Mouse (Mus musculus) forebrain, postnatal 0 days (tissue): Measurements from ENCODE around the gene Adipoq. TPM values are rescaled to one million over a fixed set of nuclear protein-coding genes. Genes with fewer than 3 reads are reported as not detected.

Experiments
- ATAC-seq: fragments of 200-750 bp; cut with Nextera tagmentation; 2 replicates; pipeline ENCODE4 v1.8.0; 2017; ENCODE audit warnings: mild to moderate bottlenecking, moderate library complexity
- DNase-seq: peaks from one replicate; pipeline ENCODE4 v3.0.0-alpha.2; 2015
- H3K27ac ChIP-seq: fragments of 300-500 bp; sonication (generic); 2 replicates; pipeline ENCODE4 v1.5.1; 2014; ENCODE audit warnings: low read depth, mild to moderate bottlenecking, antibody characterized with exemption, low read length, moderate library complexity, mixed read lengths
- H3K27me3 ChIP-seq: fragments of 300-500 bp; sonication (generic); 2 replicates; pipeline ENCODE4 v1.6.1; 2014; ENCODE audit warnings: mild to moderate bottlenecking, low read length, mixed read lengths; ENCODE audit not compliant: insufficient read depth
- H3K36me3 ChIP-seq: fragments of 300-500 bp; sonication (generic); 2 replicates; pipeline ENCODE4 v1.6.1; 2014; ENCODE audit warnings: mild to moderate bottlenecking, moderate library complexity; ENCODE audit not compliant: insufficient read depth
- H3K4me1 ChIP-seq: fragments of 300-500 bp; sonication (generic); 2 replicates; pipeline ENCODE4 v1.6.1; 2014; ENCODE audit warnings: antibody characterized with exemption; ENCODE audit not compliant: insufficient read depth
- H3K4me2 ChIP-seq: fragments of 300-500 bp; sonication (generic); 2 replicates; pipeline ENCODE4 v1.6.1; 2014; ENCODE audit warnings: low read depth, mild to moderate bottlenecking, moderate library complexity
- H3K4me3 ChIP-seq: fragments of 300-500 bp; sonication (generic); 2 replicates; pipeline ENCODE4 v1.5.1; 2014; ENCODE audit warnings: low read depth, low read length, mixed read lengths
- H3K9ac ChIP-seq: fragments of 300-500 bp; sonication (generic); 2 replicates; pipeline ENCODE4 v1.6.1; 2014; ENCODE audit warnings: mild to moderate bottlenecking
- H3K9me3 ChIP-seq: fragments of 300-500 bp; sonication (generic); 2 replicates; pipeline ENCODE4 v1.6.1; 2016; ENCODE audit warnings: low read length
- CTCF ChIP-seq: sonication (generic); IDR thresholded peaks from 2 replicates; pipeline ENCODE4 v1.5.1; 2016; ENCODE audit warnings: antibody characterized with exemption, control low read depth, low read depth
- whole genome bisulfite sequencing: fragments of 180-500 bp; shearing (Covaris S2); extraction: QIAGEN DNeasy Blood & Tissue Kit; methylation state at CpG from one replicate; pipeline ENCODE4 v1.1.7; 2014; 5-methylcytosine and 5-hydroxymethylcytosine counted together
- polyA plus RNA-seq: library from polyadenylated mRNA; unstranded; fragments of >200 nt; fragmentation: Nextera tagmentation; extraction: Ambion mirVana; gene quantifications from 2 replicates; pipeline ENCODE4 v1.2.1, GENCODE M21; 2015
- total RNA-seq: library from RNA; depleted of rRNA; stranded (reverse); fragments of >200 nt; gene quantifications from 2 replicates; pipeline ENCODE4 v1.2.3, GENCODE M21; 2014

Gene Adipoq
- total and polyA plus RNA-seq, 2 experiments from 2014 or later: 0.52 TPM; not detected in 1

DNA sequence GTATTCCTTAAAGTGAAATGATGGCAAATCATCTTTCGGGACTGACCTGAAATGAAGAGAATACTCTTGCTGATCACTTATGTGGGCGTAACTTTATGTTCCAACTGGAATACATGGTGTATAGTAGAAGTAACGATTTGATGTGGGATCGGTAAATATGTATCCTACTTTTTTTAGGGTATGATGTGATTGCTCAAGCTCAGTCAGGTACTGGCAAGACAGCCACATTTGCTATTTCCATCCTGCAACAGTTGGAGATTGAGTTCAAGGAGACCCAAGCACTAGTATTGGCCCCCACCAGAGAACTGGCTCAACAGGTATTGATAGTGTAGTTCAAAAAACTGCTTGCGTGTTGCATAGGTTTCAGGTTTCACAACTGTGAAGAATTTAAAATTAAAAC lies 37.4 kb upstream of the Adipoq start:
- ATAC-seq: no peak

DNA sequence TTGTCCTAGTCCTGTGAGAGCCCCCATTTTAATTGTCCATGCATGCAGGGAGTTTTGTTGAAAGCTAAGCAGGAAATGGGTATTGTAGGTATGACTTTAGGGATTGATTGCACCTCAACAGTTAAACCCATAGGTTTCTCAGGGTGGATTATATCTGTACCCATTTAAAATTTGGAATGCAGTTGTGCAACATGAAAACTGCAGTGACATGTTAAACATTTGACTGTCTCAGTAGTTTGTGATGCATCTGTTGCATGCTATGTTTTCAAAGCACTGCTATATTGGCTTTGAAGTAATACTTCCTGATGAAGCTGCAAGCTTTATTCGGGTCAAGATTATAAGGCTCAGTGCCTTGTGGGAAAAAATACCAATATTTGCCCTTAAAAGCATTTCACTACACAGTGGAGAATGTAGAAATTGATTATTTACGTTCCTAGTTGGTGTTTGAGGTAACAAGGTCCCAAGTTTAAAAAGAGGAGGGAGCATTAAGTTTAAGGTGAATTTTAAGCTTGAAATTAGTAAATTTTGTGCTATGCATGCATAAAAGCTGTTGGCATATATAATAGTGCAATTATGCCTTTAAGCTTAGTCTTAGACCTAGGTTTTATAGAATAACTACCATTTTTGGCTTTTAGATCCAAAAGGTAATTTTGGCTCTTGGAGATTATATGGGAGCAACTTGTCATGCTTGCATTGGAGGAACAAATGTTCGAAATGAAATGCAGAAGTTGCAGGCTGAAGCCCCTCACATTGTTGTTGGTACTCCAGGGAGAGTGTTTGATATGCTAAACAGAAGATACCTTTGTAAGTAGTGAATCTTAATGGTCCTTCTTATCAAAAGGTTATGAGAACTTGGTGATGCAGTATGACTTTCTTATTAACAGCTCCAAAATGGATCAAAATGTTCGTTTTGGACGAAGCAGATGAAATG lies 36.7 kb upstream of the Adipoq start:
- H3K4me1 ChIP-seq: peaks cover 11% of the 10 kb centered on the region
- no peak overlapping the region for H3K27ac ChIP-seq
- DNase-seq: no peak
- 51% methylated on average over 5 of the region's 5 CpGs for WGBS
- peak overlapping the region; percentile 100 for H3K9ac ChIP-seq
- H3K4me3 ChIP-seq: peak overlapping the region; percentile 89
- H3K27me3 ChIP-seq: no peaks in the 10 kb centered on the region
- H3K36me3 ChIP-seq: peaks cover 48% of the 10 kb centered on the region
- peak overlapping the region; percentile 67 for H3K4me2 ChIP-seq
- no peaks in the 10 kb centered on the region for H3K9me3 ChIP-seq
- TF ChIP-seq CTCF: no peak
- ATAC-seq: no peak

More for the DNA sequence above, 37.4 kb upstream of the Adipoq start:
- H3K36me3 ChIP-seq: peaks cover 41% of the 10 kb centered on the region
- H3K4me2 ChIP-seq: peak overlapping the region; percentile 67
- no peak for DNase-seq
- peak overlapping the region; percentile 89 for H3K4me3 ChIP-seq
- peak overlapping the region; percentile 100 for H3K9ac ChIP-seq
- no peak for TF ChIP-seq CTCF
- no peak overlapping the region for H3K27ac ChIP-seq
- no peaks in the 10 kb centered on the region for H3K27me3 ChIP-seq
- WGBS: 8% methylated on average over 5 of the region's 5 CpGs
- H3K9me3 ChIP-seq: no peaks in the 10 kb centered on the region
- H3K4me1 ChIP-seq: peaks cover 11% of the 10 kb centered on the region

- no peaks in the 10 kb centered on the region for H3K27me3 ChIP-seq
- H3K4me3 ChIP-seq: no peak overlapping the region
- no peak overlapping the region for H3K4me2 ChIP-seq
- H3K36me3 ChIP-seq: peaks cover 55% of the 10 kb centered on the region
- ATAC-seq (no peak), DNase-seq (no peak)
- H3K4me1 ChIP-seq: peaks cover 11% of the 10 kb centered on the region
- no peak overlapping the region for H3K9ac ChIP-seq
- no peak overlapping the region for H3K27ac ChIP-seq
- no peak for TF ChIP-seq CTCF
- H3K9me3 ChIP-seq: no peaks in the 10 kb centered on the region
- 76% methylated on average over 12 of the region's 12 CpGs for WGBS
Measured at GRCm38 (mm10) chr16:23112348-23112747, 34.0 kb upstream of the Adipoq start.

- Histone ChIP-seq H3K9me3 (no peaks in the 10 kb centered on the region), H3K4me1 (peaks cover 11% of the 10 kb centered on the region), H3K36me3 (peaks cover 55% of the 10 kb centered on the region), H3K9ac (no peak overlapping the region), H3K4me3 (no peak overlapping the region), H3K4me2 (no peak overlapping the region), H3K27ac (no peak overlapping the region), H3K27me3 (no peaks in the 10 kb centered on the region)
- no peak for TF ChIP-seq CTCF
- ATAC-seq (no peak), DNase-seq (no peak)
- WGBS: 40% methylated on average over 9 of the region's 9 CpGs
Measured at GRCm38 (mm10) chr16:23112861-23113435, 33.4 kb upstream of the Adipoq start.

DNA sequence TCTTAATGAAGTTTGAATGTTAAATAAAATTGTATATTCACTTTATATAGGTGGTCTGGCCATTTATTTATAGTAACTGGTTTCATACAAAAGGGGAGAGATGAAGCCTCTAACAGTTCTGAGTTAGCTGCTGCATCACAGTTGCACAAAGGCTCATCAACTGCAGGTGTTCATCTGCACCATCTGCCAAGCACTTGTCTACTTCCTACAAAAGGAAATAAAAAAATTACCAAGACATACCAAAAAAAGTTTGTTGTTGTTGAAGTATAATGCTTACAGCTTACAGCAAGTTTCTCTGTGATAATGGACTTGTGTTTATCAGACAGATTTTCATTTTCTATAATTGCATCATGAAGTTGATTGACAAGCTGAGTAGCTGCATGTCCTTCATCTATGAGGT lies 32.4 kb upstream of the Adipoq start:
- ATAC-seq: no peak
- no peak overlapping the region for H3K9ac ChIP-seq
- no peak overlapping the region for H3K4me2 ChIP-seq
- H3K27ac ChIP-seq: no peak overlapping the region
- peaks cover 54% of the 10 kb centered on the region for H3K36me3 ChIP-seq
- no peak for DNase-seq
- no peak for TF ChIP-seq CTCF
- H3K27me3 ChIP-seq: no peaks in the 10 kb centered on the region
- H3K4me3 ChIP-seq: no peak overlapping the region
- H3K4me1 ChIP-seq: peaks cover 11% of the 10 kb centered on the region
- H3K9me3 ChIP-seq: no peaks in the 10 kb centered on the region

DNA sequence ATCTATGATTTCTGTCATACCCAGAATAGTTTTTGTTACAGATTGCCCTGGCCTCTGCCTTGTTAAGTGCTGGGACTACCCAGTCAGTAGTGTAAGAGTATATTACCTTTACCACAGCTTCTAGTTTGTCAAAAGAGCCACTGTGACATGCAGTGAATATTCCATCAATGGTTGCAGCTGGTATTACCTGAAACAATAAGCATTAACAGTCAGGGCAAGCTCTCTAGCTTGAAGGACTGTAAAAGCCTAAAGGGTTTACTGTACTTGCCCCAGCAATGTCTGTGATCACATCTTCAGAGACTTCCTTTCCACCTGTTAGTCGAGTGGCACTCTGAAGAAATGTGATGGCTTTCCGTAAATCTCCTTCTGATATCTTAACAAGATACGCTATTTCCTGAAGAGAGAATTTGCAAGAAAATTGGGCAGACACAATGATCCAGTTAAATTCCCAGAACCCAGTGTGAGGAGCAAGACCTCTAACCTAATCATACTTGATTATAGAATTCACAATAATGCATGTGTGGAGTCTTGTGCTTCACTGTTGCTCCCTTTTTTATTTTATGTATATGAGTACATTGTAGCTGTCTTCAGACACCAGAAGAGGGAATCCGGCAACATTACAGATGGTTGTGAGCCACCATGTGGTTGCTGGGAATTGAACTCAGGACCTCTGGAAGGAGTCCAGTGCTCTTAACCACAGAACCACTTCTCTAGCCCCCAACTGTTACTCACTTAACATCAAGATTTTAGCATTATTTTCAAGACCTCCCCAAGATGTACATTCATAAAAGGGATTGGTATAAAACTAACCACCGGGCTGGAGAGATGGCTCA lies 31.8 kb upstream of the Adipoq start:
- Histone ChIP-seq H3K4me1 (peaks cover 6% of the 10 kb centered on the region), H3K9me3 (no peaks in the 10 kb centered on the region), H3K4me2 (no peak overlapping the region), H3K4me3 (no peak overlapping the region), H3K27ac (no peak overlapping the region), H3K36me3 (peaks cover 51% of the 10 kb centered on the region), H3K9ac (no peak overlapping the region), H3K27me3 (no peaks in the 10 kb centered on the region)
- TF ChIP-seq CTCF: no peak
- ATAC-seq (0 out of 2 replicates have a peak, but pooled peaks have one; percentile 38), DNase-seq (peak; percentile 18)
- 64% methylated on average over 5 of the region's 5 CpGs for WGBS

- Histone ChIP-seq H3K4me2 (no peak overlapping the region), H3K36me3 (peaks cover 51% of the 10 kb centered on the region), H3K9ac (no peak overlapping the region), H3K27me3 (no peaks in the 10 kb centered on the region), H3K4me1 (no peaks in the 10 kb centered on the region), H3K9me3 (no peaks in the 10 kb centered on the region), H3K4me3 (no peak overlapping the region), H3K27ac (no peak overlapping the region)
- ATAC-seq (no peak), DNase-seq (no peak)
- 82% methylated on average over 3 of the region's 3 CpGs for WGBS
- TF ChIP-seq CTCF: no peak
Measured at GRCm38 (mm10) chr16:23115486-23115885, 30.9 kb upstream of the Adipoq start.
